In genomic region chr2:33888100-33888385, GRCm38 (mm10) we compare ENCODE assay signal across 8 mouse cellular contexts. TPM values are rescaled to one million over a fixed set of nuclear protein-coding genes. Genes with fewer than 3 reads are reported as not detected.
DNase-seq lines count a peak whose midpoint lies in the region; ATAC-seq and TF ChIP-seq lines count a peak whose summit lies in the region.

No protein-coding gene starts in this region.

- TF ChIP-seq POLR2A in myocyte (IDR thresholded peaks at IDR 0.05; ENCODE audit: insufficient read length, low read depth): no peak

- WGBS in kidney, embryonic 15.5 days: 45% methylated on average over 6 of the region's 6 CpGs
- 56% methylated on average over 6 of the region's 6 CpGs for WGBS in embryonic facial prominence, embryonic 12.5 days
- WGBS in intestine, embryonic 14.5 days: 56% methylated on average over 6 of the region's 6 CpGs

- no peaks in the 10 kb centered on the region for H3K9me3 ChIP-seq in kidney, embryonic 15.5 days (replicated peaks)
- no peaks in the 10 kb centered on the region for H3K9me3 ChIP-seq in embryonic facial prominence, embryonic 12.5 days
- H3K9me3 ChIP-seq in intestine, embryonic 14.5 days (ENCODE audit: control insufficient read depth, low read length): 0 out of 2 replicates have a peak, but pooled peaks cover 3% of the 10 kb centered on the region

- H3K4me1 ChIP-seq in kidney, embryonic 15.5 days: peaks cover 33% of the 10 kb centered on the region
- H3K4me1 ChIP-seq in embryonic facial prominence, embryonic 12.5 days: peaks cover 20% of the 10 kb centered on the region
- peaks cover 11% of the 10 kb centered on the region; the same call in 1 of the 2 replicates for H3K4me1 ChIP-seq in intestine, embryonic 14.5 days (replicated peaks; ENCODE audit: control insufficient read depth, insufficient read depth, low read length)

- H3K27ac ChIP-seq in kidney, embryonic 15.5 days: peak overlapping the region; percentile 94
- H3K27ac ChIP-seq in embryonic facial prominence, embryonic 12.5 days: peak overlapping the region; percentile 96; the same call in 1 of the 2 replicates
- peak overlapping the region; percentile 83 for H3K27ac ChIP-seq in intestine, embryonic 14.5 days (ENCODE audit: low read depth)

- H3K4me2 ChIP-seq in kidney, embryonic 15.5 days: peak overlapping the region; percentile 86
- H3K4me2 ChIP-seq in embryonic facial prominence, embryonic 12.5 days (replicated peaks): peak overlapping the region; percentile 89
- peak overlapping the region; percentile 89 for H3K4me2 ChIP-seq in intestine, embryonic 14.5 days (ENCODE audit: low read length)
- H3K4me2 ChIP-seq in myocyte (ENCODE audit: low read depth): peak overlapping the region; percentile 64

- intact Hi-C loops in gastrocnemius, postnatal 14 days (cut with DNase I; ENCODE audit: low total_unique reads): no loop called here

- DNase-seq in kidney, adult 18-20 months: no peak
- no peak for DNase-seq in intestine, embryonic 14.5 days (ENCODE audit: low spot score)
- no peak for DNase-seq in layer of hippocampus, postnatal 25 days (ENCODE audit: extremely low spot score in 1 of 2, low spot score in 1 of 2)
- no peak for DNase-seq in gastrocnemius, postnatal 14 days

- peak overlapping the region; percentile 84; the same call in 1 of the 2 replicates for H3K4me3 ChIP-seq in kidney, embryonic 15.5 days (replicated peaks)
- H3K4me3 ChIP-seq in embryonic facial prominence, embryonic 12.5 days: peak overlapping the region; percentile 89; the same call in 1 of the 2 replicates
- peak overlapping the region; percentile 78; the same call in 1 of the 2 replicates for H3K4me3 ChIP-seq in intestine, embryonic 14.5 days (ENCODE audit: low read depth, low read length)
- H3K4me3 ChIP-seq in myocyte: peak overlapping the region; percentile 40

- H3K79me2 ChIP-seq in myocyte (ENCODE audit: control insufficient read depth, insufficient read depth): peaks cover 3% of the 10 kb centered on the region

- H3K36me3 ChIP-seq in kidney, embryonic 15.5 days: no peaks in the 10 kb centered on the region
- no peaks in the 10 kb centered on the region for H3K36me3 ChIP-seq in embryonic facial prominence, embryonic 12.5 days
- H3K36me3 ChIP-seq in intestine, embryonic 14.5 days (ENCODE audit: control insufficient read depth, insufficient read depth, low read length): no peaks in the 10 kb centered on the region
- H3K36me3 ChIP-seq in myocyte (ENCODE audit: control insufficient read depth, insufficient read depth): no peaks in the 10 kb centered on the region

- H3ac ChIP-seq in myocyte (ENCODE audit: control insufficient read depth, insufficient read length): peak overlapping the region; percentile 30

- no peak overlapping the region; the same call in 1 of the 2 replicates for H3K9ac ChIP-seq in kidney, embryonic 15.5 days
- H3K9ac ChIP-seq in embryonic facial prominence, embryonic 12.5 days: peak overlapping the region; percentile 99; the same call in 1 of the 2 replicates
- H3K9ac ChIP-seq in intestine, embryonic 14.5 days (ENCODE audit: low read length): peak overlapping the region; percentile 94

- ATAC-seq in kidney, embryonic 15.5 days (replicated peaks; ENCODE audit: low FRiP score): no peak
- ATAC-seq in embryonic facial prominence, embryonic 12.5 days (ENCODE audit: insufficient number of reproducible peaks, insufficient read depth, low FRiP score, low TSS enrichment): no peak
- no peak for ATAC-seq in intestine, embryonic 14.5 days (replicated peaks; ENCODE audit: low FRiP score, low TSS enrichment, low read depth)
- ATAC-seq in cerebellum, adult (ENCODE audit: insufficient number of reproducible peaks, low FRiP score, low TSS enrichment): no peak

- no peaks in the 10 kb centered on the region for H3K27me3 ChIP-seq in kidney, embryonic 15.5 days
- H3K27me3 ChIP-seq in embryonic facial prominence, embryonic 12.5 days: no peaks in the 10 kb centered on the region
- H3K27me3 ChIP-seq in intestine, embryonic 14.5 days (replicated peaks; ENCODE audit: control insufficient read depth, insufficient read depth, low read length): no peaks in the 10 kb centered on the region
- H3K27me3 ChIP-seq in myocyte (ENCODE audit: control insufficient read depth, insufficient read depth, insufficient read length): no peaks in the 10 kb centered on the region

TF ChIP-seq in myocyte, 11 proteins besides CTCF, POLR2A, EP300 and RAD21:
- TF ChIP-seq POLR2AphosphoS2 (IDR thresholded peaks at IDR 0.05; ENCODE audit: insufficient read length, low read depth): no peak
- no peak for TF ChIP-seq REST (IDR thresholded peaks at IDR 0.05; ENCODE audit: insufficient read depth, insufficient read length)
- no peak for TF ChIP-seq TCF12 (IDR thresholded peaks at IDR 0.05; ENCODE audit: insufficient read depth, poor library complexity, severe bottlenecking)
- TF ChIP-seq MYOG (IDR thresholded peaks at IDR 0.05; ENCODE audit: control insufficient read depth in 1 of 3, insufficient read depth in 1 of 3, insufficient read length in 2 of 3, low read depth in 2 of 3): no peak
- TF ChIP-seq E2F4 (IDR thresholded peaks at IDR 0.05; ENCODE audit: insufficient read depth): no peak
- no peak for TF ChIP-seq MYOD1 (IDR thresholded peaks at IDR 0.05; ENCODE audit: control insufficient read depth in 1 of 3, insufficient read length in 2 of 3, low read depth in 2 of 3)
- TF ChIP-seq MAX (IDR thresholded peaks at IDR 0.05; ENCODE audit: low read depth): no peak
- no peak for TF ChIP-seq CEBPB (IDR thresholded peaks at IDR 0.05; ENCODE audit: insufficient read depth, poor library complexity, severe bottlenecking)
- no peak for TF ChIP-seq TCF3 (IDR thresholded peaks at IDR 0.05; ENCODE audit: insufficient read length, low read depth)
- no peak for TF ChIP-seq USF1 (IDR thresholded peaks at IDR 0.05; ENCODE audit: low read depth)
- no peak for TF ChIP-seq SRF (IDR thresholded peaks at IDR 0.05; ENCODE audit: control insufficient read depth, insufficient read length, low read depth)

RNA-seq across cellular contexts. Expression of gene Mvb12b, which starts 0.3 kb away (rescaled TPM):
- polyA plus RNA-seq in kidney, embryonic 15.5 days (2015; fragmentation: Nextera tagmentation; extraction: Ambion mirVana): 18.4 and 19.6 TPM in 2 replicates
- 31.2 and 33.8 TPM in 2 replicates for polyA plus RNA-seq in embryonic facial prominence, embryonic 12.5 days (2016; fragmentation: Nextera tagmentation; extraction: Ambion mirVana)
- polyA plus RNA-seq in intestine, embryonic 14.5 days (2014; fragmentation: Nextera tagmentation; extraction: Ambion mirVana): 13.2 and 14.0 TPM in 2 replicates
- polyA plus RNA-seq in myocyte (2012; fragmentation: generic; extraction: Trizol): 14.5 TPM
- 10 to 100 TPM; 90.6 to 99.8 TPM for total RNA-seq in layer of hippocampus, postnatal 25 days (2021)
- 10 to 100 TPM; 14.9 to 20.7 TPM for total RNA-seq in gastrocnemius, postnatal 14 days (2021)
